Mouse (Mus musculus): ENCODE measurements at regions not wholly inside any gene's neighbourhood (a gene's known extent, or its start where the extent isn't known, plus 50 kb on each side); places are given as distances from the start of the nearest gene placed in this dataset.
A peak's percentile ranks its signal among the peaks of the same experiment; 100 is the strongest.

GRCm38 (mm10) chr19:13980988-13981630, 67.8 kb downstream of the Olfr1505 start:
- peak; percentile 20 for DNase-seq (ENCODE audit: low read depth, low spot score)

- DNase-seq (ENCODE audit: low read depth, low spot score) = no peak
Measured at GRCm38 (mm10) chr19:13982823-13983222, 69.5 kb downstream of the Olfr1505 start.
